Mouse (Mus musculus) testis, adult 2 months (tissue): ENCODE measurements at regions not wholly inside any gene's neighbourhood (a gene's known extent, or its start where the extent isn't known, plus 50 kb on each side); places are given as distances from the start of the nearest gene placed in this dataset.

Source experiments
- H3K27ac ChIP-seq: fragments of 200-500 bp; 2 replicates; pipeline ENCODE4 v1.5.1; 2012; ENCODE audit warnings: low read depth, low read length; ENCODE audit not compliant: control insufficient read depth, insufficient read depth
- H3K27me3 ChIP-seq: fragments of 200-500 bp; 2 replicates; pipeline ENCODE4 v1.6.1; 2012; ENCODE audit warnings: mild to moderate bottlenecking, low read length, moderate library complexity; ENCODE audit not compliant: control insufficient read depth, insufficient read depth
- H3K36me3 ChIP-seq: fragments of 200-500 bp; 2 replicates; pipeline ENCODE4 v1.6.1; 2012; ENCODE audit warnings: mild to moderate bottlenecking, low read length; ENCODE audit not compliant: control insufficient read depth, insufficient read depth
- H3K4me1 ChIP-seq: fragments of 200-500 bp; 2 replicates; pipeline ENCODE4 v1.6.1; 2012; ENCODE audit warnings: low read length; ENCODE audit not compliant: control insufficient read depth, insufficient read depth
- H3K4me3 ChIP-seq: fragments of 200-500 bp; 2 replicates; pipeline ENCODE4 v1.5.1; 2012; ENCODE audit warnings: low read depth, mild to moderate bottlenecking, low read length, moderate library complexity, mixed read lengths; ENCODE audit not compliant: control insufficient read depth
- CTCF ChIP-seq: fragments of 200-500 bp; IDR thresholded peaks from 2 replicates; pipeline ENCODE4 v1.5.1; 2012; ENCODE audit warnings: low read depth, mild to moderate bottlenecking, inconsistent platforms, low read length, moderate library complexity; ENCODE audit not compliant: control insufficient read depth, insufficient read depth, insufficient replicate concordance
- POLR2A ChIP-seq: fragments of 200-500 bp; IDR thresholded peaks from 2 replicates; pipeline ENCODE4 v1.6.1; 2012; ENCODE audit warnings: low read depth, mild to moderate bottlenecking, inconsistent platforms, low read length, moderate library complexity; ENCODE audit not compliant: control insufficient read depth

DNA sequence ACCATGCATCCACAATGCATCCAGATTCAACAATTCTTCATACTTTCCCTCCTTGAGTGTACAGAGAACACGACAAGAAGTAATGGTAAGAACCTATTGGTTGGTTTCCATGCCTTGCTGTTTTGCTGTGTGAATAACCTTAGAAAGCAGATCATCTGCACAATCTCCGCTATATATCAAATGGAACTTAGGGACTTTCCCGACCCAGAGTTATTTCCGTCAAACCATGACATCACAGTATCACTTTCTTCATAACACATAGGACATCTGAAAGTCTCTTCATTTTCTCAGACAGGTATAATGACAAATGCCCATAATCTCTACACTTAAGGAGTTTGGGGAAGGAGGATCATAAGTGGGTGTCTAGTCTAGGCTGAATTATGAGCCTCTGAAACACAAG, 132.3 kb upstream of the Adgrl4 start:
- Histone ChIP-seq H3K36me3 (no peaks in the 10 kb centered on the region), H3K4me1 (no peaks in the 10 kb centered on the region), H3K27me3 (no peaks in the 10 kb centered on the region), H3K4me3 (no peak overlapping the region), H3K27ac (no peak overlapping the region)
- TF ChIP-seq POLR2A: no peak
- TF ChIP-seq CTCF: no peak

DNA sequence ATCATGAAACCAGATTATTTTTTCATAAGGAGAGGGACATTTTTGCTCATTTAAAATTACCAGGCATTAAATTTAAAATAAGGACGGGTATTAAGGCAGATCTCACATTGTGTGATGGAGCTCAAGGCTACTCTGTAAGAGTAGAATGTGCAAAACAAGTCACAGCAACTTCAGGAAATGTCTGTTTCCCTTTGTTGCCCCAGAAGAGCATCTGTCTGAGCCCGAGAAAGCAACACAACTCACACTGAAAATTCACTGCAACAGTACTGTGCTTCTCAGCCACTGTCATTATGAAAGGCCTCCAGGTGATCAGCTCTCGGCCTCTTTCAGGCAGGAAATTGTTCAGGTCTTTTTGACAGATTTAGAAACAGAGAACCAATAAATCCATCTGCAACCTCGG, 129.7 kb upstream of the Adgrl4 start:
- Histone ChIP-seq H3K27ac (no peak overlapping the region), H3K4me1 (no peaks in the 10 kb centered on the region), H3K4me3 (no peak overlapping the region), H3K36me3 (no peaks in the 10 kb centered on the region), H3K27me3 (no peaks in the 10 kb centered on the region)
- TF ChIP-seq POLR2A: no peak
- TF ChIP-seq CTCF: no peak

DNA sequence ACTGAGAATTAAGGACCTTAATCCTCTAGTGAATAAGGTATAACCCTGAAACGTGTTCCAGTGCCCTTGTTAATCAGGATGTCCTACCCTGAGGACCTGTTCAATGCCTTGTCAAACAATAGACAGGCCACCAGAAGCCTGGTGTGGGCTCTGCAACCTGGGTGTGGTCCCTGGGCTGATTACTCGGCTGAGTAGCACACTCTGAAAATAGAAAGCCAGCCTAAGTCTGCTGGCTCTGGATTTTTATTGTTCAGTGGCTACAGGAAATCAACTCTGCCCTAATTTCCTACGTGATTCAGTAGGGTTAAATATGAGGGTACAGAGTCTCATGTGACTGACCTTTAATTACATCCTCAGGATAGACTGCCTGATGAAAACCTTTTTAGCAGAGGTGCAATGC, 113.9 kb upstream of the Adgrl4 start:
- Histone ChIP-seq H3K4me3 (no peak overlapping the region), H3K4me1 (no peaks in the 10 kb centered on the region), H3K27ac (no peak overlapping the region), H3K27me3 (no peaks in the 10 kb centered on the region), H3K36me3 (no peaks in the 10 kb centered on the region)
- no peak for TF ChIP-seq CTCF
- no peak for TF ChIP-seq POLR2A

DNA sequence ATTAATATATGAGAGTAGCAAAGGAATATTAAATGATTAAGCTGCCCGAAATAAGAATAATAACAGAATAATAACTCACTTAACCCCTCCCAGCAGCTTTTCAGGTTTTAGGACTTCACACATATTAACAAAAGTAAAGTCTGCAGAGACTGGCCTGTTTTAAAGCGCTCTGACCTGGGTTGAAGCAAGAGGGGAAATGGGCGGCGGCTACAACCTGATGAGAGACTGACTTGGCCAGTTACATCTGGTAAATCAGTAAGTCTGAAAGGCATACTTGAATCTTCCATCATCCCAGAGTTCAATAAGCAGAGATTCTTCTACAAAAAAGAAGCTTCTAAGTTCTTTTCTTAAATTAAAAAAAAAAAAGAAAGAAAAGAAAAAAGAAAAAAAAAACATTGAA, 107.9 kb upstream of the Adgrl4 start:
- H3K27ac ChIP-seq: no peak overlapping the region
- H3K4me3 ChIP-seq: no peak overlapping the region
- TF ChIP-seq POLR2A (no peak), CTCF (no peak)
- no peaks in the 10 kb centered on the region for H3K36me3 ChIP-seq
- no peaks in the 10 kb centered on the region for H3K27me3 ChIP-seq
- no peaks in the 10 kb centered on the region for H3K4me1 ChIP-seq

DNA sequence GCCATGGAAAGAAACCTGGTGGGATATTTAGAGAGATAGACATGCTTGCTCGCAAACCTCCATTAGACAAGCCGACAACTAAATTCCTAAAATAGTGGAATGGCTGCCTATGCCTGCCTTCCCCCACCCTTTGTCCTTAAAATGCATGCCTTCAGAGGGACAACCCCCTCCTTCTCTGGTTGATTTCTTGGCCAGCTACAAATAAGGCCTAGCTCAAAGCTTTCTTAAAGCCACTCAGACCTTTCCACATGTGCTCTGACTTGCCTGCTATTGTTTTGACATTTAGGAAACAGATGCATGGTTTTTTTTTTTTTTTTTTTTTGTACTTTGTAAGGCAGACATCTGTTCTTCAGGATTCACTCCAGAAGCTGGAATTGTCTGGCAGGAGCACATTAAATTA, 105.8 kb upstream of the Adgrl4 start:
- no peaks in the 10 kb centered on the region for H3K27me3 ChIP-seq
- H3K27ac ChIP-seq: no peak overlapping the region
- TF ChIP-seq CTCF (no peak), POLR2A (no peak)
- no peaks in the 10 kb centered on the region for H3K4me1 ChIP-seq
- no peaks in the 10 kb centered on the region for H3K36me3 ChIP-seq
- no peak overlapping the region for H3K4me3 ChIP-seq

DNA sequence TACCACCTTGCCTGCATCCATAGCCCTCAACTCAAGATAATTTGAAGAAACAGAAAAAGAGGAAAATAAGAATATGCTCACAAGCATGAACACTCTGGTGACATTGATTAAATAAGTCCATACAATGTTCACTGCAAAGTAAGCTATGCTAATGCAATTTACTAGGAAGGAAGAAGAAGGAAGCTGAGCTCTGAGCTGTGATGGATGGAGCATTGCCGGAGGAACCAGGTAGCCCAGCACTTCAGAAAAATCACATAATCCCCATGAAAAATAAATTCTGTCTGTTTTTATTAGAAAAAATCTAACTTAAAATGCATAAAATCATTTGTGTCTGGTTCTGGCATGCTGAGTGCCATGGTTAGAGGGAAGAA, 105.4 kb upstream of the Adgrl4 start:
- TF ChIP-seq CTCF (no peak), POLR2A (no peak)
- no peaks in the 10 kb centered on the region for H3K4me1 ChIP-seq
- H3K27ac ChIP-seq: no peak overlapping the region
- H3K27me3 ChIP-seq: no peaks in the 10 kb centered on the region
- H3K36me3 ChIP-seq: no peaks in the 10 kb centered on the region
- no peak overlapping the region for H3K4me3 ChIP-seq

DNA sequence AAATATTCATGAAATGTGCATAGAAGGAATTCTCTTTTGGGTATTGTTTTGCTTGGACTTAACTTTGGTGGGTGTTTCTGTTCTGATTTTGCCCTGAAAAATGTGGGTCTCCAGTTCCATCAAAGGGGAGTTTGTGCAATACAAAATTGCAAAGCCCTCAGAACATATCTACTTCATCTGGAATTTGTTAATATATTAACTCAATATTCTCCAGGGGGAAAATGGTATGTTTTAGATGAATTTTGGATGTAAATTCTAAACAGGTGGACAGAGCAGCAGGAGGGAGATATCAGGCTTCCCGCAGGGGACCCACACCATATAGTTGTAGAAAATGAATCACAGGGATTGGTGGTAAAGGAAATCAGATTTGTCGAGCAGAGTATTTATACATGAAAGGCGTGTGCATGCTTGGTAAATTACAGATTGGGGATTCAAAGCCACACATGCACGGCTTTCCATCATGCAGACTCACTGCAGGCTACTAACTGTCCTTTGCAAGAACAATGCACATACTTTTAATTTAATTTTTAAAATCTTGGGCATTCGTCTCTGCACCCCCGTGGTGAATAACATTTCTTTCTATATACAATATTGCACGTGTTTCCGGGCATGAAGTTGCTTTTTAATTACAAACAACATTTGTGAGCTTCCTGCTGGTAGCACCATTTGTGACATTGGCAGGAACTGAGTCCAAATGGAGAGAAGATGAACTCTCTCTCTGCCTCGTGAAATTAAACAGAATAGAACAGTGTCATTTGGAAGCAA, 104.8 kb upstream of the Adgrl4 start:
- H3K27ac ChIP-seq: no peak overlapping the region
- TF ChIP-seq POLR2A (no peak), CTCF (no peak)
- H3K4me3 ChIP-seq: no peak overlapping the region
- no peaks in the 10 kb centered on the region for H3K36me3 ChIP-seq
- H3K4me1 ChIP-seq: no peaks in the 10 kb centered on the region
- H3K27me3 ChIP-seq: no peaks in the 10 kb centered on the region
